Mouse (Mus musculus) spleen, adult 2 months (tissue): ENCODE results near the gene Gm45521.

Experiments used
- CTCF ChIP-seq: fragments of 200-500 bp; IDR thresholded peaks from 2 replicates; pipeline ENCODE4 v1.5.1; 2011; ENCODE audit warnings: mild to moderate bottlenecking, inconsistent platforms; ENCODE audit not compliant: insufficient read depth, insufficient read length, insufficient replicate concordance; ENCODE audit errors: extremely low read depth
- POLR2A ChIP-seq: fragments of 200-500 bp; IDR thresholded peaks from 2 replicates; pipeline ENCODE4 v1.6.1; 2011; ENCODE audit warnings: low read depth, low read length, inconsistent platforms

- TF ChIP-seq POLR2A (no peak), CTCF (no peak)
Observed at GRCm38 (mm10) chr14:7943801-7944135, 13.3 kb upstream of the Gm45521 start.
